ENCODE assay signal across 30 mouse cellular contexts in the genomic region with DNA sequence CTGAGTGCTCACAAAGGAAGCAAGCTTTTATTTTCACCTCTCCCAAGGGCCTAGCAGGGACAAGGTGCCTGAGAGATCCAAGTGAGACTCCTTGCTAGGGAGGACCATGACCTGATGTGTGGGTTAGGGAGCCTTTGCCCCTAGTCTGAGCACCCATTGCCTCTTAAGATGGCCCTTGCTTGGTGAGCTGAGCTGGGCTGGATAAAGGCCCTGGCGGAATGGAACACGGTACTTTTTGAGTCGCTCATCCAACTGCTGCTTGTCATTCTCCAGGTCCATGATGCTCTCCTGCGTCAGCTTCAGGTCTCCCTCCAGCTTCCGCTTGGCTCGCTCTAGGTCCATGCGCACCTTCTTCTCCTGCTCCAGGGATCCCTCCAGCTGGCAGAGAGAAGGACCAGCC. TPM values are rescaled to one million over a fixed set of nuclear protein-coding genes. Genes with fewer than 3 reads are reported as not detected.
"Had no signal": no experiment of that assay in that cellular context is flagged by ENCODE, and none has a peak within 500 bp of the region (broad histone marks: within the 10 kb centered on the region; RNA-seq: fewer than 3 reads in every experiment).

No protein-coding gene starts in this region.

- H3K9ac ChIP-seq: limb, embryonic 13.5 days; liver, embryonic 12.5 days; liver, embryonic 15.5 days; lung, embryonic 15.5 days; midbrain, embryonic 15.5 days; neural tube, embryonic 12.5 days; neural tube, embryonic 15.5 days had no signal

- DNase-seq: kidney, postnatal 25 days; layer of hippocampus, adult 9-11 months; liver; lung, adult 18-20 months; lung, postnatal 10 days; lung, postnatal 36 days; right cerebral cortex, adult 18-20 months; right cerebral cortex, postnatal 14 days; right cerebral cortex, postnatal 4 days; thymus, adult 2 months; thymus, postnatal 14 days; thymus, postnatal 4 days had no signal

- H3K27me3 ChIP-seq: limb, embryonic 13.5 days; liver, embryonic 15.5 days; lung, embryonic 15.5 days; midbrain, embryonic 15.5 days; neural tube, embryonic 12.5 days; neural tube, embryonic 15.5 days had no signal

- ATAC-seq: liver, embryonic 12.5 days; midbrain, embryonic 15.5 days had no signal

- H3K36me3 ChIP-seq: limb, embryonic 10.5 days; limb, embryonic 13.5 days; liver, embryonic 12.5 days; liver, embryonic 15.5 days; lung, embryonic 15.5 days; midbrain, embryonic 10.5 days; midbrain, embryonic 15.5 days; neural tube, embryonic 12.5 days; neural tube, embryonic 15.5 days had no signal

- H3K27ac ChIP-seq: kidney, postnatal 0 days; layer of hippocampus, adult 2 months; limb, embryonic 10.5 days; limb, embryonic 13.5 days; liver, embryonic 12.5 days; liver, embryonic 15.5 days; lung, embryonic 15.5 days; midbrain, embryonic 10.5 days; midbrain, embryonic 15.5 days; neural tube, embryonic 12.5 days; neural tube, embryonic 15.5 days; stomach, postnatal 0 days had no signal

- H3K4me3 ChIP-seq: layer of hippocampus, adult 2 months; limb, embryonic 10.5 days; limb, embryonic 13.5 days; liver, embryonic 12.5 days; liver, embryonic 15.5 days; lung, embryonic 15.5 days; megakaryocyte, embryonic 14.5 days; midbrain, embryonic 10.5 days; midbrain, embryonic 15.5 days; neural tube, embryonic 12.5 days; neural tube, embryonic 15.5 days had no signal

- H3K9me3 ChIP-seq: limb, embryonic 10.5 days; limb, embryonic 13.5 days; liver, embryonic 12.5 days; liver, embryonic 15.5 days; lung, embryonic 15.5 days; megakaryocyte, embryonic 14.5 days; midbrain, embryonic 10.5 days; midbrain, embryonic 15.5 days; neural tube, embryonic 12.5 days; neural tube, embryonic 15.5 days had no signal

- H3K4me2 ChIP-seq: limb, embryonic 13.5 days; liver, embryonic 12.5 days; liver, embryonic 15.5 days; lung, embryonic 15.5 days; midbrain, embryonic 15.5 days; neural tube, embryonic 12.5 days; neural tube, embryonic 15.5 days had no signal

- H3K4me1 ChIP-seq: limb, embryonic 10.5 days; limb, embryonic 13.5 days; liver, embryonic 12.5 days; liver, embryonic 15.5 days; lung, embryonic 15.5 days; midbrain, embryonic 10.5 days; midbrain, embryonic 15.5 days; neural tube, embryonic 12.5 days; neural tube, embryonic 15.5 days had no signal

RNA-seq across cellular contexts. Expression of gene Gm17428, which starts 5.2 kb away (rescaled TPM):
- total RNA-seq: layer of hippocampus, adult 2 months; layer of hippocampus, postnatal 25 days; left cerebral cortex, adult 18-20 months; left cerebral cortex, postnatal 25 days had no signal
- polyA plus RNA-seq: kidney, postnatal 0 days; large intestine, adult 2 months; limb, embryonic 10.5 days; limb, embryonic 13.5 days; liver, embryonic 12.5 days; liver, embryonic 15.5 days; lung, embryonic 15.5 days; midbrain, embryonic 10.5 days; midbrain, embryonic 15.5 days; neural tube, embryonic 12.5 days; neural tube, embryonic 15.5 days; stomach, embryonic 14.5 days; stomach, postnatal 0 days; thymus, adult 2 months had no signal

RNA-seq across cellular contexts. Expression of gene Cmtm5, which starts 45.9 kb away (rescaled TPM):
- polyA plus RNA-seq: liver, embryonic 12.5 days had no signal
